Mouse (Mus musculus) cerebellum, postnatal 36 days (tissue): ENCODE results near the gene Pink1.

Experiments used
- DNase-seq, 2 experiments: peaks; one replicate each; pipeline ENCODE4 v3.0.0; 2021 to 2022; ENCODE audit warnings: mixed read lengths in 2 of 2

Pink1 gene

GRCm38 (mm10) chr4:138326077-138326695 lies at the start of gene Pink1:
Gene Pink1 (minus strand): TSS chr4:138326307.
- DNase-seq = peak; percentile 92

GRCm38 (mm10) chr4:138375117-138375516 lies 49.0 kb upstream of the Pink1 start:
- no peak for DNase-seq

GRCm38 (mm10) chr4:138370996-138371516 lies 44.9 kb upstream of the Pink1 start:
- no peak for DNase-seq

- no peak for DNase-seq
Observed at GRCm38 (mm10) chr4:138368498-138369260, 42.6 kb upstream of the Pink1 start.

GRCm38 (mm10) chr4:138367641-138368497 lies 41.8 kb upstream of the Pink1 start, which contains the start of gene Cda:
Gene Cda (minus strand): TSS chr4:138367992.
- peak; percentile 59 to 70 for DNase-seq

GRCm38 (mm10) chr4:138366561-138366960 lies 40.5 kb upstream of the Pink1 start:
- no peak for DNase-seq

GRCm38 (mm10) chr4:138363511-138363910 lies 37.4 kb upstream of the Pink1 start:
- DNase-seq = no peak

GRCm38 (mm10) chr4:138362883-138363282 lies 36.8 kb upstream of the Pink1 start:
- no peak for DNase-seq

GRCm38 (mm10) chr4:138361370-138361821 lies 35.3 kb upstream of the Pink1 start:
- peak; percentile 38 to 41 for DNase-seq

- DNase-seq = no peak
Observed at GRCm38 (mm10) chr4:138358176-138358575, 32.1 kb upstream of the Pink1 start.

GRCm38 (mm10) chr4:138356551-138356950 lies 30.4 kb upstream of the Pink1 start:
- no peak for DNase-seq

GRCm38 (mm10) chr4:138356141-138356540 lies 30.0 kb upstream of the Pink1 start:
- DNase-seq = no peak

GRCm38 (mm10) chr4:138355496-138355895 lies 29.4 kb upstream of the Pink1 start:
- no peak for DNase-seq

- no peak for DNase-seq
Observed at GRCm38 (mm10) chr4:138353438-138354171, 27.5 kb upstream of the Pink1 start.

- DNase-seq = no peak
Observed at GRCm38 (mm10) chr4:138352692-138353091, 26.6 kb upstream of the Pink1 start.

GRCm38 (mm10) chr4:138351821-138352220 lies 25.7 kb upstream of the Pink1 start:
- no peak for DNase-seq

- DNase-seq = no peak
Observed at GRCm38 (mm10) chr4:138348716-138349115, 22.6 kb upstream of the Pink1 start.

GRCm38 (mm10) chr4:138347280-138347679 lies 21.2 kb upstream of the Pink1 start:
- no peak for DNase-seq

- peak; percentile 36 to 39 for DNase-seq
Observed at GRCm38 (mm10) chr4:138344891-138345545, 18.9 kb upstream of the Pink1 start.

GRCm38 (mm10) chr4:138343341-138343837 lies 17.3 kb upstream of the Pink1 start:
- DNase-seq = peak; percentile 56 to 60

GRCm38 (mm10) chr4:138342778-138343177 lies 16.7 kb upstream of the Pink1 start:
- DNase-seq = no peak
